Mouse (Mus musculus) heart, embryonic 14.5 days (tissue): ENCODE data around the gene Bloc1s2. TPM values are rescaled to one million over a fixed set of nuclear protein-coding genes. Genes with fewer than 3 reads are reported as not detected.

ENCODE experiments used
- ATAC-seq: fragments of 200-750 bp; cut with Nextera tagmentation; 2 replicates; pipeline ENCODE4 v1.8.0; 2017; ENCODE audit warnings: low read depth, moderate TSS enrichment; ENCODE audit not compliant: insufficient number of reproducible peaks, insufficient read depth, low FRiP score
- H3K27ac ChIP-seq, 2 experiments: fragments of 200-500 bp in 1 of 2; fragments of 300-500 bp in 1 of 2; sonication (generic) in 1 of 2; replicated peaks in 1 of 2; 2 replicates each; pipeline ENCODE4 v1.5.1; 2012 to 2014; ENCODE audit warnings: low read depth in 2 of 2, low read length in 2 of 2, control low read depth in 1 of 2, mild to moderate bottlenecking in 1 of 2, mixed read lengths in 1 of 2; ENCODE audit not compliant: control insufficient read depth in 1 of 2, insufficient read depth in 1 of 2
- H3K27me3 ChIP-seq: fragments of 300-500 bp; sonication (generic); 2 replicates; pipeline ENCODE4 v1.6.1; 2014; ENCODE audit warnings: mild to moderate bottlenecking, low read length, control low read depth; ENCODE audit not compliant: control insufficient read depth, insufficient read depth
- H3K36me3 ChIP-seq: fragments of 300-500 bp; sonication (generic); 2 replicates; pipeline ENCODE4 v1.6.1; 2014; ENCODE audit warnings: mild to moderate bottlenecking, control low read depth, low read length, mixed read lengths; ENCODE audit not compliant: control insufficient read depth, insufficient read depth
- H3K4me1 ChIP-seq, 2 experiments: fragments of 200-500 bp in 1 of 2; fragments of 300-500 bp in 1 of 2; sonication (generic) in 1 of 2; 2 replicates each; pipeline ENCODE4 v1.6.1; 2012 to 2014; ENCODE audit warnings: low read length in 2 of 2, control low read depth in 1 of 2, mixed read lengths in 1 of 2; ENCODE audit not compliant: control insufficient read depth in 2 of 2, insufficient read depth in 2 of 2
- H3K4me2 ChIP-seq: fragments of 300-500 bp; sonication (generic); 2 replicates; pipeline ENCODE4 v1.6.1; 2014; ENCODE audit warnings: mild to moderate bottlenecking, low read length
- H3K4me3 ChIP-seq, 2 experiments: fragments of 200-500 bp in 1 of 2; fragments of 300-500 bp in 1 of 2; sonication (generic) in 1 of 2; 2 replicates each; pipeline ENCODE4 v1.5.1; 2012 to 2014; ENCODE audit warnings: low read length in 2 of 2, mild to moderate bottlenecking in 2 of 2, control low read depth in 1 of 2, low read depth in 1 of 2, moderate library complexity in 1 of 2; ENCODE audit not compliant: control insufficient read depth in 1 of 2, insufficient read depth in 1 of 2
- H3K9ac ChIP-seq: fragments of 300-500 bp; sonication (generic); 2 replicates; pipeline ENCODE4 v1.6.1; 2014; ENCODE audit warnings: mild to moderate bottlenecking, low read length
- H3K9me3 ChIP-seq: fragments of 300-500 bp; sonication (generic); 2 replicates; pipeline ENCODE4 v1.6.1; 2016; ENCODE audit warnings: low read length, control low read depth; ENCODE audit not compliant: control insufficient read depth
- WGBS: fragments of 180-500 bp; shearing (Covaris S2); extraction: QIAGEN DNeasy Blood & Tissue Kit; methylation state at CpG from one replicate; pipeline ENCODE4 v1.1.7; 2014; 5-methylcytosine and 5-hydroxymethylcytosine counted together
- polyA plus RNA-seq: library from polyadenylated mRNA; unstranded; fragments of >200 nt; fragmentation: Nextera tagmentation; extraction: Ambion mirVana; gene quantifications from 2 replicates; pipeline ENCODE4 v1.2.1, GENCODE M21; 2014

Gene Bloc1s2
- polyA plus RNA-seq, 1 experiment from 2014 or later: 66.1 TPM

DNA sequence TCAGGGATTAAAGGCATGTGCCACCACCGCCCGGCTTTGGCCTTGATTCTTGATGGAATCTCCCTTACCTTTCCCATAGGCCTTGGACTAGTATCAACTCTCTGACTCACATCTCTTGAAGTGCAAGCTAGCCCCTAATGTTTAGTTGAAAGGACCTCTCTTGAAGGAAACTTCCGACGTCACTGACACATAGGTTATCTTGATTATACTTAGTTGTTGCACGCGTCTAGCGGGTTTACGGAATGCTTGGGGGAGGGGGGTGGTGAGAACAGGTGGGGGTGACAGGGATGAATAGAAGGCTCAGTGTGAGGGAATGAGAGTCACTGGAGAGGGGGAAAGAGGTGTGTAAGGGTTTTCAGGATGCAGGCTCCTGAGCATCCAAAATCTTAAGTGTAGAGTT lies 705 bp upstream of the Bloc1s2 start:
- 89% methylated on average over 8 of the region's 8 CpGs for WGBS
- no peak overlapping the region for H3K27ac ChIP-seq
- no peaks in the 10 kb centered on the region for H3K9me3 ChIP-seq
- peaks cover 29% of the 10 kb centered on the region for H3K36me3 ChIP-seq
- H3K4me2 ChIP-seq: no peak overlapping the region
- H3K4me1 ChIP-seq: peaks cover 5 to 9% of the 10 kb centered on the region in 2 experiments; a peak in 3 of 4 replicates
- peaks cover 3% of the 10 kb centered on the region; the same call in 1 of the 2 replicates for H3K27me3 ChIP-seq
- H3K4me3 ChIP-seq: no peak overlapping the region
- ATAC-seq: no peak
- no peak overlapping the region for H3K9ac ChIP-seq

GRCm38 (mm10) chr19:44146568-44146879 lies 278 bp upstream of the Bloc1s2 start:
- Histone ChIP-seq H3K4me1 (peaks cover 5 to 9% of the 10 kb centered on the region in 2 experiments; a peak in 3 of 4 replicates), H3K36me3 (peaks cover 33% of the 10 kb centered on the region), H3K4me3 (peak overlapping the region; percentile 66 to 75), H3K4me2 (peak overlapping the region; percentile 87), H3K27me3 (no peaks in the 10 kb centered on the region), H3K9me3 (no peaks in the 10 kb centered on the region), H3K9ac (peak overlapping the region; percentile 83), H3K27ac (no peak overlapping the region)
- ATAC-seq: no peak
- WGBS: 71% methylated on average over 9 of the region's 9 CpGs

DNA sequence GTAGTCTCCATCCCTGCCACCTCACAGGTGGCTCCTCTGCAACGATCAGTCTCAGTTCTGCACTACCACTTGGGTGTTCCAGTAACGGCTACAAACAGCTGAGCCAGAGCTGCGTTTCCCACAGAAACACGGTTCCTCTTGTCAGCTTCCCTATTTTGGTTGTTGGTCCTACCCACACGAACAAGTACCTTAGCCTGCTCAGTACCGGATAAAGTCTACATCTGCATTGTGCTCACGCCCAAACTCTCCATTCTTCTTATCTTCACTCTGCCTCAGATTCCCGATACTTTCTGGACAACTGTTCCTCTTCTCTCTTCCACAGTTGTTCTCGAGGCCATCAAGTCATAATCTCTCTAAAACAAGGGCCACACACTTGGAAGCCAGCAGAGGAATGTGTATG lies 1.9 kb downstream of the Bloc1s2 start:
- no peak for ATAC-seq
- no peak overlapping the region for H3K9ac ChIP-seq
- no peak overlapping the region for H3K27ac ChIP-seq
- peaks cover 5 to 9% of the 10 kb centered on the region in 2 experiments; a peak in 3 of 4 replicates for H3K4me1 ChIP-seq
- no peaks in the 10 kb centered on the region for H3K27me3 ChIP-seq
- no peak overlapping the region for H3K4me2 ChIP-seq
- 85% methylated on average over 9 of the region's 9 CpGs for WGBS
- H3K4me3 ChIP-seq: no peak overlapping the region
- H3K36me3 ChIP-seq: peaks cover 49% of the 10 kb centered on the region
- H3K9me3 ChIP-seq: no peaks in the 10 kb centered on the region

- no peak for ATAC-seq
- Histone ChIP-seq H3K9ac (peak overlapping the region; percentile 26; the same call in 1 of the 2 replicates), H3K4me1 (peaks cover 0 to 5% of the 10 kb centered on the region in 2 experiments; a peak in 3 of 4 replicates), H3K27ac (peak overlapping the region in 1 of 2 experiments; percentile 97; a peak in 1 of 4 replicates), H3K4me2 (peak overlapping the region; percentile 72), H3K36me3 (peaks cover 43% of the 10 kb centered on the region), H3K27me3 (no peaks in the 10 kb centered on the region), H3K4me3 (peak overlapping the region; percentile 25 to 75; a peak in 3 of 4 replicates), H3K9me3 (0 out of 2 replicates have a peak, but pooled peaks cover 3% of the 10 kb centered on the region)
- 29% methylated on average over 7 of the region's 7 CpGs for WGBS
Observed at GRCm38 (mm10) chr19:44135960-44136485, 10.2 kb downstream of the Bloc1s2 start.

GRCm38 (mm10) chr19:44135072-44135959 lies 10.9 kb downstream of the Bloc1s2 start, which contains the start of gene Cwf19l1:
Gene Cwf19l1 (minus strand): TSS chr19:44135876.
- Histone ChIP-seq H3K4me2 (peak within 1 kb of the TSS; percentile 91), H3K36me3 (peaks cover 46% of the 10 kb centered on the region), H3K4me3 (peak within 1 kb of the TSS; percentile 75 to 100), H3K9me3 (0 out of 2 replicates have a peak, but pooled peaks cover 3% of the 10 kb centered on the region), H3K4me1 (peaks cover 0 to 5% of the 10 kb centered on the region in 2 experiments; a peak in 3 of 4 replicates), H3K27ac (peak within 1 kb of the TSS; percentile 97 to 100), H3K27me3 (no peaks in the 10 kb centered on the region), H3K9ac (peak within 1 kb of the TSS; percentile 86)
- WGBS: under 1% methylated on average over 45 of the region's 45 CpGs
- peak; percentile 82 for ATAC-seq

DNA sequence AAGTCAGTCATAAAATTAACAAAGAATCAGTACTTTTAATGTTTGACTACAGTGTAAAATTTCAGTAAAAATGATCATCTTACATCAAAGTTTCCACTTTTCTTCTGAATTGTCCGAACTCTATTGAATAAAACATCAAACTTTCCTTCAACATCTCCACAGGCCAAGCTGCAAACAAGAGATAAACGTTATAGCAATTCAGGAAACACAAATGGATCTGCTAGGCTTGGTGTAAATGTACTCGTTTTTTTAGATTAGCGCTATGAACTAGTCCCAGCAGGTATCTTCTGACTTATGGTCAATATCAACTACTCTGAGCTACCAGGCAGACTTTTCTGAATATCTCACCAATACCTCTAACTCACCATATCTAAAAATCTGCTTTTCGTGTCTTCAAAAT lies 13.3 kb downstream of the Bloc1s2 start:
- Histone ChIP-seq H3K9ac (no peak overlapping the region), H3K4me2 (no peak overlapping the region), H3K9me3 (no peaks in the 10 kb centered on the region), H3K4me3 (no peak overlapping the region), H3K27ac (no peak overlapping the region), H3K27me3 (no peaks in the 10 kb centered on the region), H3K36me3 (peaks cover 49% of the 10 kb centered on the region), H3K4me1 (peaks cover 0 to 5% of the 10 kb centered on the region in 2 experiments; a peak in 3 of 4 replicates)
- 87% methylated on average over 5 of the region's 5 CpGs for WGBS
- ATAC-seq: no peak

- no peak overlapping the region for H3K27ac ChIP-seq
- no peak overlapping the region for H3K4me2 ChIP-seq
- no peak overlapping the region for H3K9ac ChIP-seq
- WGBS: 93% methylated on average over 2 of the region's 2 CpGs
- H3K4me1 ChIP-seq: no peaks in the 10 kb centered on the region
- no peak overlapping the region for H3K4me3 ChIP-seq
- H3K27me3 ChIP-seq: no peaks in the 10 kb centered on the region
- peaks cover 90% of the 10 kb centered on the region for H3K36me3 ChIP-seq
- no peak for ATAC-seq
- no peaks in the 10 kb centered on the region for H3K9me3 ChIP-seq
Observed at GRCm38 (mm10) chr19:44128560-44128959, 17.7 kb downstream of the Bloc1s2 start.
